Mouse (Mus musculus): ENCODE results near the gene Gab1. TPM values are rescaled to one million over a fixed set of nuclear protein-coding genes. Genes with fewer than 3 reads are reported as not detected.

Gab1 gene
- total RNA-seq, 2 experiments from 2014 or later = 15.0 to 16.1 TPM

DNA sequence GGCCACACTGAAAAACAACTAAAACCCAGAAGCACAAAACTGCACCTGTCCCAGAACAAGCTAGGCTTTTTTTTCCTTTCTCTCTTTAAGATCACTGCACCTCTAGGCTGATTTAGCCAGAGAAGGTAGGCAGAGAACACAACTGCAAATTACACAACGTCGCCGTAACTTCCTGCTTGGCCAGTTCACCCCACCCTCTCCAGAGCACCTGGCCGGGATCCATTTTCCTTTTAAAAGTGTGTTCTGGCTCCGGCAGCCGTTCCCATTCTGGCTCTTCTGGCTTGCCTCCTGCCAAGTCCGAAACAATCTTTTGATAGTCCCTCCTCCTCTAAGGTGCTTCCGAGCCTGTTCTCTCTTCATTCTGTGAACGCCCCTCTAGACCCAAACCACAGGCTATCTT, 32.4 kb downstream of the Gab1 start:
- no peak for DNase-seq
- intact Hi-C loops (cut with DNase I) = no loop called here

DNA sequence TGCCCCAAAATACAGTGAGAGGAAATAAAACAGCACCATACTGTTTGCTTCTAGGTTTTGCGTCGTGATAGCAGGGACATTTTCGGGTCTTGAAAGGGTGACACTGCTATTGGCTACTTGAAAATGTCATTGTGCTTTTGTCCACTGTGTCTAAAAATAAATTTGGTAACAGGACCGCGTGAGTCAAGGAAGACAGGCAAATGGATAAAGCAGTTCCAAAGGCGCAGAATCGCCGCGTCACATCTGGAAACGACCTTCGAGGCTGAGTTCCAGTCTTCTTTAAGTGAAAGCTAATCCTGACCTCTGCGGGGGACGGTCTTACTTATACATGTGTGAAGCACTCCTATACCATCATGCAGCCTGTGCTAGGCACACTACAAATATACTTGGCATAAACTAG, 35.0 kb downstream of the Gab1 start:
- DNase-seq = no peak
- intact Hi-C loops (cut with DNase I) = no loop called here

GRCm38 (mm10) chr8:80843744-80844434, 36.4 kb downstream of the Gab1 start:
- no peak for DNase-seq
- intact Hi-C loops (cut with DNase I) = no loop called here

- no peak for DNase-seq
- intact Hi-C loops (cut with DNase I) = no loop called here
These were observed 37.8 kb downstream of the Gab1 start for GRCm38 (mm10) chr8:80842514-80842913.

GRCm38 (mm10) chr8:80840090-80840489, 40.2 kb downstream of the Gab1 start:
- no peak for DNase-seq
- intact Hi-C loops (cut with DNase I) = no loop called here

DNA sequence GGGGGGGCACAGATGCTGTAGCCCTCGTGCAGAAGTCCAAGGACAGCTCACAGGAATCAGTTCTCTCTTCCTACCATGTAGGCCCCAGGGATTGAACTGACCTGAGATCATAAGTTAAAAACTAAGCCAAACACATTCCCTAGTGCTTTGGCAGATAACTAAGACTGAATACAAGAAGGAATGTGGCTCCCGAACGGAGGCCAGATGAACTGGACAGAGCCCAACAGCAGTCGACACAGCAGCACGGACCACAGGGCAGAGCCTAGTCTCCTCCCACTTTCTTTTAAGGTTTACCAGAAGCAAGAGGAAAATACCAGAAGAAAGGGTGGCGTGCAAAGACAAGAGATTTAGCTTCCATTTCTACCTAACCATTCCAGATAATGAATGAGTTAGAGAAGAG, 42.1 kb downstream of the Gab1 start:
- DNase-seq = no peak
- intact Hi-C loops (cut with DNase I) = no loop called here

DNA sequence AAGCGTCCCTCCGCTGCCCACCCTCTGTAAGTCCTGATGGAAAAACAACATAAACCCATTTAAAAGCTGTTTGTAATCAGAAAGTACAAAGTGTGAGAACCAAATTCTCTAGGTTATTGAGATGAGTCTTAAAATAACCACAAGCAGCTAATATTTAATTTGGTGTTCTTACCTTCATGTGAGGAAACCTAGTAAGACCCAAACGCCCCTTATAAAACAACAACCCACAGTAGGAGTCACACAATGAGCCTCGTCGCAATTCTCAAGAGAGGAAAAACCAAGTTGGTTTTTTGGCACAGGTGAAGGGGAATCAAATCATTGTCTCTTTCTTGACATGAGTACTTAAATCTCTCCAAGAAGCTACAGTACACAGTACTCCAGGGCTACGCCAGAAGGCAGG, 44.9 kb downstream of the Gab1 start:
- intact Hi-C loops (cut with DNase I) = no loop called here
- DNase-seq = no peak

- intact Hi-C loops (cut with DNase I) = no loop called here
These were observed 45.9 kb downstream of the Gab1 start for GRCm38 (mm10) chr8:80834443-80834842.

DNA sequence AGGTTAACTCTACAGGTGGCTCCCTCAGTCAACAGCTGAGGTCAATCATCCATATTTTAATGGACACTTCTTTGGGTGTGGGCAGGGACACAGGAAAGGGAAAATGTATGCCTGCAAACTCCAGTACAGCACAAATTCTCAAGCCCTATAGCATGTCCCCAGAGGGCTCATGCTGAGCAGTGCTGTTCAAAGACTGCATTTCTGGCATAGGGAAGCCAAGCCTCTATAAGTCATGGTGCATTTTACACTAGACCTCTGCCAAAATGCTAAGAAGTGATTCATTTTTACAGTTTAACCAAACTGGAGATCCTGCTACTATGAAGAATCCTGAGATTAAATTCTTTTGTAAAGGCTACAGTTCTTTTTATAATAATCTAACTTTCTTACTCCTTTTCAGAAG, 47.8 kb downstream of the Gab1 start:
- no peak for DNase-seq
- intact Hi-C loops (cut with DNase I) = no loop called here

More at GRCm38 (mm10) chr8:80834443-80834842, 45.9 kb downstream of the Gab1 start:
- DNase-seq = peak; percentile 70

DNA sequence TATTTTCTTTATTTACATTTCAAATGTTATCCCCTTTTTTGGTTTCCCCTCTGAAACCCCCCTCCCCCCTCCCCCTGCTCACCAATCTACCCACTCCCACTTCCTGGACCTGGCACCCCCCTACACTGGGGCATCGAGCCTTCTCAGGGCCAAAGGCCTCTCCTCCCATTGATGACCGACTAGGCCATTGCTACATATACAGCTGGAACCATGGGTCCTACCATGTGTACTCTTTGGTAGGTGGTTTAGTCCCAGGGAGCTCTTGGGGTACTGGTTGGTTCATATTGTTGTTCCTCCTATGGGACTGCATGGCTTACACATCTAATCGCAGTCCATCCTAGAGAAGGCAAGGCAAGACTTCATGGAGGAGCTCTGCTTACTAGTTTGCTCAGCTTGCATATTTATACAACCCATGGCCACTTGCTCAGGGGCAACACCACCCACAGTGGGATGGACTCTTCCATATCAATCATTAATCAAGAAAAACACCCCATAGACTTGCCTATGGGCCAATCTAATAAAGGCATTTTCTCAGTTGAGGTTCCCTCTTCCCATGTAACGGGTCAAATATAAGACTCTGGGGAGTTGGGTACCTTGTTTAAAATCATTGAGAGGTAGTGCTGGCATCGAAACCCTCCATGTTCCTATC, 48.3 kb downstream of the Gab1 start:
- intact Hi-C loops (cut with DNase I) = no loop called here
- no peak for DNase-seq

- intact Hi-C loops (cut with DNase I) = no loop called here
- DNase-seq = no peak
These were observed 49.4 kb downstream of the Gab1 start for GRCm38 (mm10) chr8:80830724-80831566.

DNA sequence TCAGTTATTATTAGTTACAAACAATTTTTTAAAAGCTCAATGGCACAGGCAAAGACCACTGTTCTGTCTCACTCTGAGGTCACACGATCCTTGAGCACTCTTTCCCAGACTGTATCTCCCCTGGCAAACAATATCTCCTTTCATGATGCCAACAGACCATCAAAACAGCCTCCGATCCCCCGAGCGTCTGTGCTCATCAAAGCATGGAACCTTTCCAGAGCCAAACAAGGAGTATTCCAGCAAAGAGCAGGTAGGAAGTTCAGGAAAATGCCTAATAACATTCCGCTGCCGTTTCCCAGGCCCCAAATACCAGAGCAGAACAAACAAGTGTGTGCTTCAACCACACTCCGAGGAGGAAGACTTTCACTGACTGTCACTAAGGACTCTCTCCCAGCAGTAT, 50.2 kb downstream of the Gab1 start:
- intact Hi-C loops (cut with DNase I) = no loop called here
- DNase-seq = no peak

- DNase-seq = peak; percentile 83
- intact Hi-C loops (cut with DNase I) = no loop called here
These were observed 53.3 kb downstream of the Gab1 start for GRCm38 (mm10) chr8:80826996-80827395.

- intact Hi-C loops (cut with DNase I) = no loop called here
- peak; percentile 36 for DNase-seq
These were observed 55.2 kb downstream of the Gab1 start for GRCm38 (mm10) chr8:80825136-80825535.

GRCm38 (mm10) chr8:80824426-80824825, 55.9 kb downstream of the Gab1 start:
- no peak for DNase-seq
- intact Hi-C loops (cut with DNase I) = no loop called here

GRCm38 (mm10) chr8:80823250-80823649, 57.1 kb downstream of the Gab1 start:
- intact Hi-C loops (cut with DNase I) = no loop called here
- no peak for DNase-seq

DNA sequence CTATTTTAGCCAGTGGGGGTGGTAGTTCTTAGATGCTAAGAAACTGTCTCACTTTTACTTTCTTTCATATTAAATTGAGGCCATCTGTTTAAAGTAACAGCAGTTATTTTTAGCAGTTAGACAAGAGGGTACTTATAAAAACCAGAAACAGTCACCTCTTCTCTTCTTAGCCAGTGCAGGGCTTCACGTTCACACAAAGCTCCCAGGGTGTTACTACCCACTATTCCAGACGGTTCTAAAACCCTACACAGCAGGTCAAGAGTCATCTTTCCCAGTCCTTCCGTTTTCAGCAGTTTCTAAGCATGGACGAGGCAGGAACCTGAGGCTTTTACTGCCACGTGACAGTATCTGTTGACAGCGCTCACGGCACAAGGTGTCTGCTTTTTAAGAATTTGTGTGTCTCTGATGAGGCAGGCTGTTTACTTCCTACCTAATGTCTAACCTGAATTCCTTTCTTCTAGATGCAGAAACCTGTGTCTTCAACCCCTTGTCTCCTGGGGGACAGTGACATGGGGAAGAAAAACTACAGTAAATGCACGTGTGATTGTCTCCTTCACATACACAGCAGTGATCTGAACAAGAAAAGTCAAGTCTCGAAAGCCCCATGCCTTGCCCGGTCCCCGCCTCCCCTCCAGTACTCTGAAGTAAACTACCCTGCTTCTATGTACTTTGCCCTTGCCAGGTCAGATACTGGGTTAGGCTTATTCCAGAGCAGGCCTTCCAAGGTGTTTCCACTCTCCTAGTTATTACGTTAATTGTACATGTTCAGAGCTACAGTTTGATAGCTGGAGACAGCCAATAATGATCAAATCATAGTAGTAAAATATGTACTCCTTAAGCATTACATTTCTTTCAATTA, 58.7 kb downstream of the Gab1 start:
- no peak for DNase-seq
- intact Hi-C loops (cut with DNase I) = no loop called here

DNA sequence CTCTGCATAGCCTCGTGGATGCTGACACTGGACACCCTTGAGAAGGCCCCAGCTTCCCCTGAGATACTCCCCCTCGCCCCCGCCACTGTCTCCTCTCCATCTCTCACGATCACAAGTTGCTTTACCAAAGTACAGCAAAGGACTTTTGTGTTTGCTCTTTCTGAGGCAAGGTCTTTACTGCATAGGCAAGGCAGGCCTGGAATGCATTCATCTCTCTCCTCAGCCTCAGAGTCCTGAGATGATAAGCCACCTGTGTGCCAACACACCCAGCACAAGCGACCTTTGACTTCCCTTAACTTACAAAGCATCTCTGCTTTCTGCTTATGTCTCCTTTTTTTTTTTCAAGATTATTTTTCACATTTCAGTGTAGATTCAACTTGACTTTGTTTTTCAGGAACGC, 61.3 kb downstream of the Gab1 start:
- intact Hi-C loops (cut with DNase I) = no loop called here
- DNase-seq = no peak

GRCm38 (mm10) chr8:80817065-80817464, 63.3 kb downstream of the Gab1 start:
- intact Hi-C loops (cut with DNase I) = no loop called here
- no peak for DNase-seq

DNA sequence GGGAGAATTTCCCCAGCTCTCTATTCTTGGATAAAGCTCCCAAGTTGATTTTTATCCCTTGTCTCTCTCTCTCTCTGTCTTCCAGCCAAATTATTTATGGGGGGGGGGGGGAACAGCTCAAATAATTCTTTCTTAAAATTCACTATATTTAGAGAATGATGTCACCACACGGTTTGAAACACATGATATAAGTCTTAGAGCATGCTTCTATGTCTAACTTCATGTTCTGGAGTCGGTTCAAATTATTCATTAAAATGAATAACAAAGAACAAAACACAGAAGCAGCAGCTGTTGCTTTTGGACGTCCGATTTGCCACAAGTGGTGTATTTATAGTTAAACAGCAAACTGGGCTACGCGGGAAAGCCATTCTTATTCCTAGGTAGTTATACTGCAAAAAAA, 65.1 kb downstream of the Gab1 start:
- intact Hi-C loops (cut with DNase I) = no loop called here
- no peak for DNase-seq
